Mouse (Mus musculus) intestine, postnatal 0 days (tissue): Measurements from ENCODE around the gene Ulk4. TPM values are rescaled to one million over a fixed set of nuclear protein-coding genes. Genes with fewer than 3 reads are reported as not detected.
"Not testable (repeated sequence)": the region's sequence is repeated elsewhere in the genome, so short reads cannot be mapped to it uniquely, and the experiment has no call there.

ENCODE experiments used
- ATAC-seq: fragments of 200-750 bp; cut with Nextera tagmentation; 2 replicates; pipeline ENCODE4 v1.8.0; 2017; ENCODE audit warnings: mild to moderate bottlenecking, moderate TSS enrichment, moderate library complexity
- H3K27ac ChIP-seq: fragments of 300-500 bp; sonication (generic); 2 replicates; pipeline ENCODE4 v1.5.1; 2014; ENCODE audit warnings: mild to moderate bottlenecking, low read depth, low read length, moderate library complexity
- H3K27me3 ChIP-seq: fragments of 300-500 bp; sonication (generic); replicated peaks from 2 replicates; pipeline ENCODE4 v1.6.1; 2014; ENCODE audit warnings: low read length, mixed read lengths; ENCODE audit not compliant: control insufficient read depth, insufficient read depth
- H3K36me3 ChIP-seq: fragments of 300-500 bp; sonication (generic); 2 replicates; pipeline ENCODE4 v1.6.1; 2014; ENCODE audit warnings: mild to moderate bottlenecking, moderate library complexity; ENCODE audit not compliant: control insufficient read depth, insufficient read depth
- H3K4me1 ChIP-seq: fragments of 300-500 bp; sonication (generic); replicated peaks from 2 replicates; pipeline ENCODE4 v1.6.1; 2014; ENCODE audit warnings: antibody characterized with exemption, low read length, mixed read lengths; ENCODE audit not compliant: control insufficient read depth, insufficient read depth
- H3K4me2 ChIP-seq: fragments of 300-500 bp; sonication (generic); replicated peaks from 2 replicates; pipeline ENCODE4 v1.6.1; 2014; ENCODE audit warnings: low read depth, mild to moderate bottlenecking, moderate library complexity
- H3K4me3 ChIP-seq: fragments of 300-500 bp; sonication (generic); 2 replicates; pipeline ENCODE4 v1.5.1; 2014; ENCODE audit warnings: low read depth, low read length
- H3K9ac ChIP-seq: fragments of 300-500 bp; sonication (generic); 2 replicates; pipeline ENCODE4 v1.6.1; 2014; ENCODE audit warnings: mild to moderate bottlenecking, low read depth, low read length
- H3K9me3 ChIP-seq: fragments of 300-500 bp; sonication (generic); 2 replicates; pipeline ENCODE4 v1.6.1; 2016; ENCODE audit warnings: mixed run types; ENCODE audit not compliant: control insufficient read depth
- CTCF ChIP-seq: sonication (generic); IDR thresholded peaks from 2 replicates; pipeline ENCODE4 v1.5.1; 2016; ENCODE audit warnings: low read depth, mild to moderate bottlenecking, control low read depth, antibody characterized with exemption, moderate library complexity
- WGBS: fragments of 180-500 bp; shearing (Covaris S2); extraction: QIAGEN DNeasy Blood & Tissue Kit; methylation state at CpG from one replicate; pipeline ENCODE4 v1.1.7; 2014; 5-methylcytosine and 5-hydroxymethylcytosine counted together
- polyA plus RNA-seq: library from polyadenylated mRNA; unstranded; fragments of >200 nt; fragmentation: Nextera tagmentation; extraction: Ambion mirVana; gene quantifications from 2 replicates; pipeline ENCODE4 v1.2.1, GENCODE M21; 2015

Ulk4 gene
- polyA plus RNA-seq, 1 experiment from 2014 or later, result 111 TPM

- WGBS, result 31% methylated on average over 3 of the region's 3 CpGs
- peak; percentile 41; the same call in 1 of the 2 replicates for ATAC-seq
- Histone ChIP-seq H3K9ac (no peak overlapping the region), H3K4me2 (no peak overlapping the region), H3K27me3 (no peaks in the 10 kb centered on the region), H3K4me1 (no peaks in the 10 kb centered on the region), H3K9me3 (no peaks in the 10 kb centered on the region), H3K27ac (no peak overlapping the region), H3K4me3 (no peak overlapping the region), H3K36me3 (no peaks in the 10 kb centered on the region)
- peak; percentile 92 for TF ChIP-seq CTCF
Measured at GRCm38 (mm10) chr9:121215349-121216000, 61.5 kb downstream of the Ulk4 start.

- no peak overlapping the region for H3K4me3 ChIP-seq
- H3K36me3 ChIP-seq, result no peaks in the 10 kb centered on the region
- no peak overlapping the region for H3K9ac ChIP-seq
- no peak for ATAC-seq
- WGBS, result 71% methylated on average over 3 of the region's 3 CpGs
- TF ChIP-seq CTCF, result peak; percentile 46
- H3K4me1 ChIP-seq, result no peaks in the 10 kb centered on the region
- H3K27ac ChIP-seq, result no peak overlapping the region
- H3K27me3 ChIP-seq, result no peaks in the 10 kb centered on the region
- H3K4me2 ChIP-seq, result no peak overlapping the region
- H3K9me3 ChIP-seq, result peaks cover 3% of the 10 kb centered on the region; the same call in 1 of the 2 replicates
Measured at GRCm38 (mm10) chr9:121212322-121212721, 64.7 kb downstream of the Ulk4 start.

- no peak for TF ChIP-seq CTCF
- Histone ChIP-seq H3K27me3 (no peaks in the 10 kb centered on the region), H3K27ac (no peak overlapping the region), H3K4me2 (no peak overlapping the region), H3K4me3 (no peak overlapping the region), H3K4me1 (no peaks in the 10 kb centered on the region), H3K9me3 (peaks cover 3% of the 10 kb centered on the region; the same call in 1 of the 2 replicates), H3K9ac (no peak overlapping the region), H3K36me3 (no peaks in the 10 kb centered on the region)
- ATAC-seq, result no peak
- WGBS, result 73% methylated on average over 7 of the region's 7 CpGs
Measured at GRCm38 (mm10) chr9:121205046-121205445, 72.0 kb downstream of the Ulk4 start.

DNA sequence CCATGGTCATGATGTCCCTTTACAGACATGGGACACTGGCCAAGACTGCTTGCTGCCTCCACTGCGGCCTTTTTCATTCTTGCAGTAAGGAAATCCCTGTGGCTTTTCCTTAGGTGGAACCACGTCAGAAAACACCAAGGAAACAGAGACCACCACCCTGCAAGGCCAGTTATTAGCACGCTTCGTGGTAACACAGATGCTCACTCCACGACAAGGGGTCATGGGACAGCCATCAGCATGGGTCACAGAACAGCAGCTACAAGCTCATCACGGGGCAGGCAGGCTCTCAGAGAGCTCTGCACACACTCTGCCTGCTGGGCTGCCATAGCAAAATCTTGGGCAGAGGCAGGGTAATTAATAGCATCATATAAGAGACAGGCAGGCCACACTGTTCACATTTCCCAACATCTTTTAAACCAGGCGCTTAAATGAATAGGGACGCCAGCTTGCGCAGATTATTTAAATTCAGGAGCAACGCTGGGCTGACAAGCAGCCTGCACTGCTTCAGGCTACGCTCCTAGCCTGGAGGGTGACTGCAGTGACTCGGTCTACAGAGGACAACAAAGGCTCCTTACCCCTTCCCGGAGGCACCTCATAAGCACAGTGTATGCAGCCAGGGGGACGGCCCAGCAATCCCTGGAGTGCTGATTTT, 72.7 kb downstream of the Ulk4 start:
- peaks cover under 1% of the 10 kb centered on the region; the same call in 1 of the 2 replicates for H3K9me3 ChIP-seq
- WGBS, result 79% methylated on average over 14 of the region's 14 CpGs
- no peaks in the 10 kb centered on the region for H3K27me3 ChIP-seq
- no peak for ATAC-seq
- no peaks in the 10 kb centered on the region for H3K4me1 ChIP-seq
- no peaks in the 10 kb centered on the region for H3K36me3 ChIP-seq
- no peak overlapping the region for H3K4me3 ChIP-seq
- no peak overlapping the region for H3K9ac ChIP-seq
- H3K4me2 ChIP-seq, result no peak overlapping the region
- no peak overlapping the region for H3K27ac ChIP-seq
- TF ChIP-seq CTCF, result no peak

GRCm38 (mm10) chr9:121203686-121204085, 73.3 kb downstream of the Ulk4 start:
- 80% methylated on average over 1 of the region's 1 CpGs for WGBS
- no peaks in the 10 kb centered on the region for H3K36me3 ChIP-seq
- H3K4me1 ChIP-seq, result no peaks in the 10 kb centered on the region
- TF ChIP-seq CTCF, result no peak
- no peaks in the 10 kb centered on the region for H3K9me3 ChIP-seq
- ATAC-seq, result no peak
- H3K4me3 ChIP-seq, result no peak overlapping the region
- no peak overlapping the region for H3K9ac ChIP-seq
- H3K27me3 ChIP-seq, result no peaks in the 10 kb centered on the region
- no peak overlapping the region for H3K4me2 ChIP-seq
- H3K27ac ChIP-seq, result no peak overlapping the region

GRCm38 (mm10) chr9:121199146-121199685, 77.8 kb downstream of the Ulk4 start:
- H3K27ac ChIP-seq, H3K9me3 ChIP-seq, H3K27me3 ChIP-seq, H3K4me1 ChIP-seq, H3K4me3 ChIP-seq, H3K36me3 ChIP-seq, H3K4me2 ChIP-seq, H3K9ac ChIP-seq, ATAC-seq: not testable (repeated sequence)
- WGBS, result 89% methylated on average over 5 of the region's 5 CpGs
